Mouse (Mus musculus): ENCODE results near the gene Ddr2. TPM values are rescaled to one million over a fixed set of nuclear protein-coding genes. Genes with fewer than 3 reads are reported as not detected.

Gene Ddr2
- total and polyA plus RNA-seq, 3 experiments: 0.17 to 0.37 (median 0.30) TPM

DNA sequence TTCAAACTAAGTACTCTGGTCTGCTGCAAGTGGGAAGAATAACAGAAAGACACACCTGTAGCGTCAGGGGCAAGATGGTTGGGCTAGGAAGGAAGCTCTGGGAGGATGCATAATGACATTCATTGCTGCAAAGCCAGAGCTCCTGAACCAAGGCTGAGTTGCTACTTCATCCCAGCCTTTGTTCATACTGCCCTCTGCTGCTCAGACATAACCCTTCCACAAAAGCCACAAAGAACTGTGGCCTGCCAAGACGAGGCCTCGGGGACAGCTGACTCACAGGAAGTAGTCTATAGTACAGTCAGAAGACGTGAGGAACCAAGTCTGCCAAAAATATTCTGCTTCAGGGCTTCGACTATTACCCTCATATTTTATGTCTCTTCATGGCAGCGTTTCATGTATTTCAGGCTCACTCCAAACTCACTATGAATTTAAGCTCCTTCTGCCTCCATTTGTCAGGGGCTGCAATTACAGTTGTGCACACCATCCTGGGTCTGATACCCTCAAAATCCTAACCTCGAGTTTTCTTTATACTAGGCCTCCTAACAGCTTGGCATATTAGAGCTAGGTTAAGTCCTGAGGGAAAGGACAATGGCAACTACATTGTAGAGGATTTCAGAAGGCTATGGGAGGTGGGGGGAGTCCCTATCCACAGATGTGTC lies 25.9 kb upstream of the Ddr2 start (continued):
- TF ChIP-seq RCOR1 (conservative IDR thresholded peaks at IDR 0.05; ENCODE audit: low read depth, low read length) (no peak), ZKSCAN1 (IDR thresholded peaks at IDR 0.05; ENCODE audit: borderline replicate concordance, low read depth, low read length) (no peak), ZC3H11A (IDR thresholded peaks at IDR 0.05; ENCODE audit: low read depth, low read length) (peak; percentile 61), TCF12 (IDR thresholded peaks at IDR 0.05; ENCODE audit: low read depth, low read length) (peak; percentile 20; the same call in 1 of the 2 replicates), BHLHE40 (IDR thresholded peaks at IDR 0.05; ENCODE audit: low read depth, low read length) (peak; percentile 35; the same call in 1 of the 2 replicates), MEF2A (IDR thresholded peaks at IDR 0.05; ENCODE audit: borderline replicate concordance, low read depth, low read length) (peak; percentile 82), SMC3 (IDR thresholded peaks at IDR 0.05; ENCODE audit: low read depth, low read length) (peak; percentile 93)

DNA sequence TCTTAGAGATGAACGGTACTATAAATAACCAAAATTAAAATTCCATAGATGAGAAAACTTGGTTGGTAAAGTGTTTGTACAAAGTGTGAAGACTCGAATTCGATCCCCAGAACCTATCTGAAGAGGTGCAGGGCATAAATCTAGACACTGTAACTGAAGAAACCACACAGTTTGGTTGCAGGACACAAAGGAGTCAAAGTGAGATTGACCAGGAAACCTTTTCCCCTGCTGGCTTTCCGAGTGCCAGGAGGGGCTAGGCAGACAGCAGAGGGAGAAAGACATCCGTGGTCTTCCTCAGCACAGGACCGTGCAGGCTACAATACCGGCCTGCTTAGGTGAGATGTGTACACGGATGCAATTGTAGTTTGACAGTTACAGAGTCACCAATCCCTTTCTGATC lies 23.7 kb upstream of the Ddr2 start:
- dilution Hi-C loops (cut with MboI; ENCODE audit: extremely low pct_ligation_motif_present, extremely low pct_unique_long_range_greater_than_20kb, low sequenced_read_pairs): no loop called here

DNA sequence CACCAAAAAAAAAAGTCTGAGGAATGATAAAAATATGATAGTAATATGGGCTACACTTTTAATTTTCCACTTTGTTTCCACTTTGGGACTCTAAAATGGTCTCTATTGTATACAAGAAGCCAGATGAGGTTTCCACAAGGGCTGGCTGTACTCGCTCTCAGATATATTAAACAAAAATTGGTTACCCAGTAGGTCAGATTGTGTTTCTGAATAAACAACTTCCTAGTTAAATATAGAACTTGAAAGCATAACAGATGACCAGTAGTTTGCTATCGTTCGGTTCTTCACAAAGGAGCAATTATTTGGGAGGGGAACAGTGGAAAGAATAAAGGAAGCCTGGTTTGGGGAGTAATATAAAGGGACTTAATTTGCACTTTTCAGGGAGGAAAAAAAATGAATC lies 20.4 kb upstream of the Ddr2 start:
- no peak for DNase-seq (ENCODE audit: extremely low read depth)

More for the DNA sequence above, 23.7 kb upstream of the Ddr2 start:
- Histone ChIP-seq H3K4me3 (replicated peaks in 1 of 3; ENCODE audit: low read depth in 2 of 3, low read length in 2 of 3, poor library complexity in 1 of 3) (no peak overlapping the region), H3K27ac (ENCODE audit: insufficient read depth, low read depth) (peak overlapping the region; percentile 41; the same call in 1 of the 2 replicates), H3K27me3 (replicated peaks) (no peaks in the 10 kb centered on the region), H3K9ac (ENCODE audit: insufficient read depth, low read depth) (no peak overlapping the region), H3K4me2 (ENCODE audit: insufficient read depth, low read depth, poor library complexity, severe bottlenecking) (no peak overlapping the region), H3K9me3 (replicated peaks; ENCODE audit: low read length) (no peaks in the 10 kb centered on the region), H3K36me3 (replicated peaks in 1 of 2; ENCODE audit: control insufficient read depth in 1 of 2, insufficient read depth in 1 of 2, low read length in 1 of 2) (no peaks in the 10 kb centered on the region), H3K4me1 (ENCODE audit: control insufficient read depth in 1 of 2, insufficient read depth in 2 of 2) (peaks cover 4 to 32% of the 10 kb centered on the region in 2 experiments; a peak in 3 of 4 replicates), H3K79me2 (replicated peaks; ENCODE audit: control insufficient read depth, extremely low read depth, insufficient read depth, poor library complexity, severe bottlenecking) (no peaks in the 10 kb centered on the region)
- in situ Hi-C loops (cut with MboI; ENCODE audit: low pct_ligation_motif_present, low pct_unique_long_range_greater_than_20kb, low sequenced_read_pairs): loop anchor here (10.0 to 25.0 kb wide), 3 partner anchors 89 to 472 kb away; partner anchors contain the start of gene Rgs5
- no peak for DNase-seq (ENCODE audit: extremely low read depth)
- TF ChIP-seq ETS1 (conservative IDR thresholded peaks at IDR 0.05; ENCODE audit: low read depth, low read length) (0 out of 2 replicates have a peak, but pooled peaks have one; percentile 18), NRF1 (IDR thresholded peaks at IDR 0.05; ENCODE audit: low read depth, low read length) (no peak), JUND (conservative IDR thresholded peaks at IDR 0.05; ENCODE audit: low read depth, low read length) (0 out of 2 replicates have a peak, but pooled peaks have one; percentile 11), GABPA (IDR thresholded peaks at IDR 0.05; ENCODE audit: insufficient replicate concordance, low read depth, low read length) (no peak), PAX5 (IDR thresholded peaks at IDR 0.05; ENCODE audit: low read length) (no peak), RCOR1 (conservative IDR thresholded peaks at IDR 0.05; ENCODE audit: low read depth, low read length) (0 out of 2 replicates have a peak, but pooled peaks have one; percentile 40), EP300 (IDR thresholded peaks at IDR 0.05; ENCODE audit: low read length) (peak; percentile 41; the same call in 1 of the 2 replicates), USF2 (conservative IDR thresholded peaks at IDR 0.05; ENCODE audit: low read depth, low read length) (no peak), BHLHE40 (IDR thresholded peaks at IDR 0.05; ENCODE audit: low read depth, low read length) (0 out of 2 replicates have a peak, but pooled peaks have one; percentile 22), MEF2A (IDR thresholded peaks at IDR 0.05; ENCODE audit: borderline replicate concordance, low read depth, low read length) (0 out of 2 replicates have a peak, but pooled peaks have one; percentile 1), ZMIZ1 (IDR thresholded peaks at IDR 0.05; ENCODE audit: low read depth, low read length) (no peak), MAZ (IDR thresholded peaks at IDR 0.05; ENCODE audit: low read depth, low read length) (no peak), IRF4 (IDR thresholded peaks at IDR 0.05; ENCODE audit: low read depth, low read length) (peak; percentile 64)

More for the DNA sequence above, 20.4 kb upstream of the Ddr2 start:
- peaks cover 4 to 21% of the 10 kb centered on the region in 2 experiments; a peak in 3 of 4 replicates for H3K4me1 ChIP-seq (ENCODE audit: control insufficient read depth in 1 of 2, insufficient read depth in 2 of 2)
- dilution Hi-C loops (cut with MboI; ENCODE audit: extremely low pct_ligation_motif_present, extremely low pct_unique_long_range_greater_than_20kb, low sequenced_read_pairs) (no loop called here), in situ Hi-C loops (cut with MboI; ENCODE audit: low pct_ligation_motif_present, low pct_unique_long_range_greater_than_20kb, low sequenced_read_pairs) (loop anchor here (10.0 to 25.0 kb wide), 3 partner anchors 86 to 469 kb away; partner anchors contain the start of gene Rgs5)
- no peaks in the 10 kb centered on the region for H3K9me3 ChIP-seq (replicated peaks; ENCODE audit: low read length)
- H3K9ac ChIP-seq (ENCODE audit: insufficient read depth, low read depth): no peak overlapping the region
- H3K36me3 ChIP-seq (replicated peaks in 1 of 2; ENCODE audit: control insufficient read depth in 1 of 2, insufficient read depth in 1 of 2, low read length in 1 of 2): no peaks in the 10 kb centered on the region
- H3K79me2 ChIP-seq (replicated peaks; ENCODE audit: control insufficient read depth, extremely low read depth, insufficient read depth, poor library complexity, severe bottlenecking): no peaks in the 10 kb centered on the region
- no peak for TF ChIP-seq CHD1 (IDR thresholded peaks at IDR 0.05; ENCODE audit: low read depth, low read length)
- no peak for TF ChIP-seq USF1 (IDR thresholded peaks at IDR 0.05; ENCODE audit: low read depth, low read length)
- no peak for TF ChIP-seq POLR2AphosphoS2 (IDR thresholded peaks at IDR 0.05; ENCODE audit: low read depth, low read length)
- TF ChIP-seq JUN (IDR thresholded peaks at IDR 0.05; ENCODE audit: insufficient read depth, low read depth, low read length): no peak
- no peak for TF ChIP-seq SMC3 (IDR thresholded peaks at IDR 0.05; ENCODE audit: low read depth, low read length)
- TF ChIP-seq ZMIZ1 (IDR thresholded peaks at IDR 0.05; ENCODE audit: low read depth, low read length): no peak
- no peaks in the 10 kb centered on the region for H3K27me3 ChIP-seq (replicated peaks)
- no peak overlapping the region for H3K4me2 ChIP-seq (ENCODE audit: insufficient read depth, low read depth, poor library complexity, severe bottlenecking)
- no peak overlapping the region for H3K4me3 ChIP-seq (replicated peaks in 1 of 3; ENCODE audit: low read depth in 2 of 3, low read length in 2 of 3, poor library complexity in 1 of 3)
- no peak overlapping the region for H3K27ac ChIP-seq (ENCODE audit: insufficient read depth, low read depth)

Measured in CH12.LX (cell line).